Mouse (Mus musculus) testis, adult 10 weeks (tissue): ENCODE data around the gene Gclm. TPM values are rescaled to one million over a fixed set of nuclear protein-coding genes. Genes with fewer than 3 reads are reported as not detected.

Experiments
- polyA plus RNA-seq: library from polyadenylated mRNA; stranded (reverse); fragments of 350-450 nt; fragmentation: Illumina TruSeq; extraction: RNeasy Lipid Tissue Mini Kit (QIAGEN cat#74804); gene quantifications from one replicate; pipeline ENCODE4 v1.2.3, GENCODE M21; 2014; ENCODE audit warnings: low read depth, low replicate concordance

Gclm gene
- 104 TPM for polyA plus RNA-seq

DNA sequence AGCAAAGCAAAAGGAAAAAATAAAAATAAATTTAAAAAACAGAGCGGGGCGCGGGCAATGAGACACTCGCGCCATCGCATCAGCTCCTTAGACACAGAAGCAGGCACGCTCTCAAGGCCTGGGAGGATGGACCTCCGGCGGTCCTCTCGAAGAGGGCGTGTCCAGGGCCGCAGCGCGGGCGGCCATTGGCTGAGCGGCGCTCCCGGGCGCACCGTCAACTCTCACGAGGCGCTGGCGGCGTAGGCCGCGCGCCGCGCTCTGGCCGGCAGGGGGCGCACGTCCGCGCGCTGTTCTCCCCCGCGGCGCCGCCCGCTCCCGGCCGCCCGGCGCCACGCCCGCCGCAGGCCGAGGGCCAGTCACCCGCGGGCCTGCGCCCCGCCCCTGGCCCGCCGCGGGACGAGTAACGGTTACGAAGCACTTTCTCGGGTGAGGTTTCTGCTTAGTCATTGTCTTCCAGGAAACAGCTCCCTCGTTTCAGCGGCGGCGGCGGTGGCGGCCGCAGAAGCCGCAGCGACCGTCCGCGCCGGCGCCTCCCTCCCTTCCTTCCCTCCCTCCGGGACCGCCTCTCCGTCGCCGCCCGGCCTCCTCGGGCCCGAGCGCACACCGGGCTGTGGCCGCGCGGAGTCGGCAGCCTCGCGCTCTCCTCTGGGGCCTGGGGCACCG, at the start of gene Gclm:
Gene Gclm, plus strand, starts transcription at position 343 of the 663 bp plus-strand sequence.

DNA sequence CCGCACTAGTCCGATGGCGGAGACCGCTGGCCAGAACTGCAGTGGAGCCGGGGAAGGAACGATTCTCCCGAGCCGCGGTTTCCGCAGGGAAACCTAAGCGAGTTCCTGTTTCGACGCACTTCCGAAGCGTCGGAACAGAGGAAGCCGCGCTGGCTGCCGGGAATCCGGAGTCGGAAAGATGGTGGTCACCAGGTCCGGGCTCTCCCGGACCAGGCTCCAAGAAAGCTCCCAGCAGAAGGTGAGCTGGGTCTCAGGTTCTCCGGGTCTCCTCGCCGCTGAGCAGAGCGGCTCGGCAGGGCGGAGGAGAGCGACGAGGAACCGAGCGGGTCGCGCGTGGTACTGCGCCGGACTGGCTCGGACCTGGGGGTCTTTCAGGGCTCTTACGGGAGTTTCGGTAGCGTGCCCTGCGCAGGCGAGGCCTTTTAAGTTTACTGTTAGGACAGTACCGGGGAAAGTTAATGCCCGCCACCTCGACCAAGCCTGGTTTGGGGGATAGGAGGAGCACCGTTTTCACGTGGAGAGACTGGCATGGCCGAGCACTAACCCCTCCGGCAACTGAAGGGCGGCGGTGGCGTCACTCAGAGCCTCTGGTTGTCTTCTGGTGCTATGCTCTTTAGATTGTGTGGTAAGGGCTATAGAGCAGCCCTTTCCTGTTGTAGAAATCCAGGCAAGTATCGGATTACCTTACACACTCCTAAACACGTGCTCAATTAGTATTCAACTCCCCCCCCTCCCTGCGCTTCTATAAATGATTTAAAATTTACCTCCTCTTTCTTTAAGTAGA, 29.1 kb downstream of the Gclm start, which contains the start of gene Dnttip2:
Gene Dnttip2, plus strand, starts transcription at position 148 of the 784 bp plus-strand sequence.

DNA sequence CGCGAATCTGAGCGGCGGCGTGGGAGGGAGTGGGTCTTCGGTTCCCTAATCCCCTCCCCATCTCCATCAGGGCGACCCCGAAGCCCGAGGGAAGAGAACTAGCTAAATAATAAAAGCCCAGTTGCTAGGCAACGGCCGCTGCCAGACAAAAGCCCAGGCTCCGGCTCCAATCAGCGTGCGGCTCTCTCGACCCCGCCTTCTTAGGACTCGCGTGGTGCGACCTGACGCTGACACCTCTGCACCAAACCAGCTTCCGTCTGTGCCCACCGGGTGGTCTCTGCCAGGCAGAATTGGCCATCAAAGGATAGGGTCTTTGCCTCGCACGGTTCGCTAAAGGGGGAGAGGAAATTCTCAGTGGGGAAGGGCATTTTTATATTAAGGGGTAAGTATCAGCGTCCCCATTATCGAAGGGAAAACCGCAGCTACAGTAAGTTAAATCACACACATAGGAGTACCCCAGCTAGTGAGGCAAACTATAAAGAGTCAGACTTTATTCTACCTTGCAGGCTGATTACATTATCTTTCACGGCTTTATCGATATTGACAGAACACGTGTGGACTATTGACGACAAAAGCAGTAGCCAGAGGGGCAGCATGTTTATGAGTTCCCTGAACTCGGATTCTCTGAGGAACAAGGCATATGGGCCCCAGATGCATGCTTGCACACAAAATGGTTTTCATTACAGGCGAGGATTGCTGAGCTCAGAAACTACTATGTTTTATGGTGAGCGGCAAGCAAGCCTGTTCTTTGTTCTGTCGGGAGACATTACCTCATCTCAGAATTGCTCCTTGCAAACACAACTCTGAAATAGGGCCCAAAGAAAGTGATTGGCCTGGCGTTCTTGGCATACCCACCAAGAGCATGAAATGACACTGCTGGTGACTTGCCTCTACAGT, 48.8 kb downstream of the Gclm start, which contains the start of gene Bcar3:
Gene Bcar3, plus strand, starts transcription at position 183 of the 897 bp plus-strand sequence.

Other genes starting within 250 kb of the Gclm start
- gene Abca4, start 201.1 kb upstream of the Gclm start, polyA plus RNA-seq, result 0.21 TPM
- gene Dnttip2, start 28.8 kb downstream of the Gclm start, polyA plus RNA-seq, result 116 TPM
- 2.5 TPM for gene Bcar3, start 48.6 kb downstream of the Gclm start, polyA plus RNA-seq